Mouse (Mus musculus) embryonic fibroblast, embryonic 13.5 days (primary cell): ENCODE data around the gene Crlf1.

Experiments used
- CTCF ChIP-seq: IDR thresholded peaks from 2 replicates; pipeline ENCODE4 v1.5.1; 2011; ENCODE audit warnings: mild to moderate bottlenecking, control low read depth, low read length, moderate library complexity, borderline replicate concordance; ENCODE audit not compliant: insufficient read depth
- POLR2A ChIP-seq: IDR thresholded peaks from 2 replicates; pipeline ENCODE4 v1.6.1; 2011; ENCODE audit warnings: low read depth, mild to moderate bottlenecking, control low read depth, low read length, moderate library complexity

DNA sequence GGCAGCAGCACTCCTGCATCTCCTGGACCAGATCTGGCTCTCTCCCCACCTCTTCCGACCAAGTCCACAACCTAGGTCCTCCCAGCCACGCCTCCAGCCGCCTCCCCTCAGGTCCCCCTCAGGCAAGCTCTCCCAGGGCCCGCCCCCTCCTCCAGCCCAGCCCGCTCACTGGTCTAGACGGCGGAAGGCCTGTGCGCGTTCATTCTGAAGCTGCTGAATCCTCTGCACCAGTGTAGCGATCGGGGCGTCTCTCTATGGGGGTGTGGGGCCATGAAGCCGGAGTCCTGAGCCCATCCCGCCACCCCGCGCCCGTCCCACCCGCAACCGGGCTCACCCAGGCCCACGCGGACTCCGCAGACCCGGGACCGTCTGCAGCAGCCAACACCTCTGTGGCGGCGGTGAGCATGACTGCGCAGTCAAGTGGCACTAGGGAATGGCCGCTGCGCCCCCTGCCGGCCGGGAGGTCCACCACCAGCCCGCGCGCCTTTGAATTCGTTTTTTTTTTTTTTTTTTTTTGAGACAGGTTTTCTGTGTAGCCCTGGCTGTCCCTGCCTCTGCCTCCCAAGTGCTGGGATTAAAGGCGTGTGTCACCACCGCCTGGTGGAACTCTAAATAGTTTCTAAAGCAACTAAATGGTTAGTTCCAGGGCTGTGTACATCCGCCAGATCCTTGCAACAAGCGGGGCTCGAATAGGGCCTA, 13.5 kb downstream of the Crlf1 start, which contains the start of gene Rex1bd:
- TF ChIP-seq POLR2A, result peak; percentile 68
- peak; percentile 70 for TF ChIP-seq CTCF
